Mouse (Mus musculus) Patski (cell line): ENCODE data around the gene Cald1. TPM values are rescaled to one million over a fixed set of nuclear protein-coding genes. Genes with fewer than 3 reads are reported as not detected.
A peak's percentile ranks its signal among the peaks of the same experiment; 100 is the strongest.

ENCODE experiments used
- ATAC-seq: fragments of 100-300 bp; one replicate; pipeline ENCODE4 v1.8.0; 2021
- CTCF ChIA-PET: fragments of 350-600 bp; sonication (Branson Sonifier 250); formaldehyde crosslinking; loops from one replicate; lab custom pipeline; 2022; ENCODE audit warnings: inconsistent platforms; lab: Charles Lee
- POLR2A ChIA-PET: fragments of 350-600 bp; sonication (Branson Sonifier 250); formaldehyde crosslinking; loops from one replicate; lab custom pipeline; 2022; ENCODE audit warnings: antibody characterized with exemption, inconsistent platforms; lab: Charles Lee
- DNase-seq: peaks from one replicate; pipeline ENCODE4 v3.0.0-alpha.2; 2011; ENCODE audit warnings: low read depth, low spot score
- H3K27me3 ChIP-seq: fragments of 371-371 bp; one replicate; pipeline ENCODE4 v1.5.1; 2021
- CTCF ChIP-seq: fragments of 100-300 bp; IDR thresholded peaks from one replicate; pipeline ENCODE4 v1.5.1; 2021
- in situ Hi-C: fragments of 300-500 bp; cut with MboI; formaldehyde crosslinking; loops from 3 replicates; pipeline ENCODE4 v1.11.1; 2018; ENCODE audit warnings: low pct_unique_long_range_greater_than_20kb, mixed read lengths
- polyA plus RNA-seq: library from polyadenylated mRNA; unstranded; gene quantifications from one replicate; pipeline ENCODE4 v1.2.3, GENCODE M21; 2021

Cald1 gene
- polyA plus RNA-seq, 1 experiment from 2014 or later, result 800 TPM

DNA sequence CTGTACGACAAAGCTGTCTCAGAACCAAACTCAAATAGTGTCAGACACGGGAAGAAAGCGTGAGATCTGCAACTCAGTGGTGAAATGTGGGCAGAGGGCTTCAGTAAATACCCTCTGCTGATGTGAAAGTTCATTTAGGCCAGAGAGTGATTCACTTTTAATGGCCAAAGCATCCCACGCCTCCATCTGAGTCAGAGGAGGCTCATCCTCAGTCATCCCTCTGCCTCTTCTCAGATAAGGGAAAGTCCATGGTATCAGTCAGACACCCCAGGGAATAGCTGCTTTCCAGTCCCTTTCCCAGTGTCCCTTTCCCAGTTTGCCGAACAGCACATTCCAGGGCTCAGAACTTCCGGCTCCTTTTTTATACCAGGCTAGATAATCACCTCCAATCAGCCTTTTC, 151.2 kb downstream of the Cald1 start:
- CTCF ChIA-PET, result interaction anchor here (3.0 kb wide), 1 partner anchor 11 kb away, joined by 8 read pairs; no protein-coding TSS in a partner anchor
- DNase-seq (peak; percentile 33), ATAC-seq (no peak)
- POLR2A ChIA-PET, result interaction anchor here (0.8 kb wide), 1 partner anchor 127 kb away, joined by 3 read pairs; no protein-coding TSS in a partner anchor
- no peak for TF ChIP-seq CTCF
- in situ Hi-C loops, result no loop called here
- no peaks in the 10 kb centered on the region for H3K27me3 ChIP-seq

DNA sequence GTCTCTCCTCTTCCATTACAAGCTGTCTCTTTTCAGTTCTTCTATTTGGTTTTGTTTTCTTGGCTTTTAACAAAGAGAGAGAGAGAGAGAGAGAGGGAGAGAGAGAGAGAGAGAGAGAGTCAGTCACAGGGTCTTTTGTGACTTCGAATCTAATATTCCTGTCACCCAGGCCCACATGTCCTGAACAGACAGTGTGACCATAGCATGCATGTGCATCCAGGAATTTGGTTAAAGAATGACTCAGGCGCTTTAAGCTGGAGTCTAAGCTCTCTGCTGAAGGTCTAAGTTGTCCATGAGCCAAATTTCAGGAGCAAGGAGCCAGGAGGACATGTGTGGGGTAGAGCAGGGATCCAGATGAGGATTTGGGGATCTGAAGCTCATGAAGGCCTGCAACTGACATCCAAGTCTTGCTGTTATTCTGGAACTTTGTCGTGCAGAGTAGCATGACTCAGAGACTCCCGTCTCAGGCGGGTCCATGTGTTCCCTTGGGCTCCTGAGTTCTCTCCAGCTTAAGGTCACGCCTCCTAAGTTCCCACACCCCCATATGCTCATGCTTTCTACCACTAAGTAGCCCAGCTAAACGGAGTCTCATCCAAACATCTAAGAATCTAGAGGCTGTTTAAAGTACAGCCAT, 152.3 kb downstream of the Cald1 start:
- in situ Hi-C loops, result loop anchor here (5.0 to 25.0 kb wide), 3 partner anchors 43 to 438 kb away; partner anchors contain the start of gene Akr1b3
- H3K27me3 ChIP-seq, result no peaks in the 10 kb centered on the region
- ATAC-seq (no peak), DNase-seq (no peak)
- POLR2A ChIA-PET, result interaction anchor here (0.6 to 0.7 kb wide), 2 partner anchors 109 to 154 kb away, joined by 3 to 4 read pairs; no protein-coding TSS in a partner anchor
- CTCF ChIA-PET, result interaction anchor here (1.3 to 3.0 kb wide), 2 partner anchors 9 to 234 kb away, joined by 3 to 8 read pairs; no protein-coding TSS in a partner anchor
- no peak for TF ChIP-seq CTCF

DNA sequence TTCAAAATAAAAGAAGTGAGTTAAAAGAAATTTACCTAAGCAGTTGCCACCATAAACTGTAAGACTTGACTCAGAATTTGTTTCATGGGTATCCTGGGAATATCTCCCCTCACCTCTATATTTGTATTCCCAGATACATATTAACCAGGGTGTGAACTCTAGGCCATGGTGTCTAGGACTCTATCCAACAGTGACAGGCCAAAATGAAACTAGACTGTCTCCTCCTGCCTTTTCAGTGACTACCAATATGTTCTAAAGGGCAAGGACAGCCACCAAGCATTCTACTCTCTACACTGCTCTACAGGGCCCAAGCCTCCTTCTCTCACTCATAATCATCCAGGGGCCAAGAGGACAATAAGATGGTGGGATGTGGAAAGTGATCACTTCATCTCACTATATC, 153.3 kb downstream of the Cald1 start:
- in situ Hi-C loops, result loop anchor here (5.0 to 25.0 kb wide), 3 partner anchors 44 to 439 kb away; partner anchors contain the start of gene Akr1b3
- ChIA-PET POLR2A (no interaction called here), CTCF (no interaction called here)
- ATAC-seq, result no peak
- no peak for TF ChIP-seq CTCF
- no peaks in the 10 kb centered on the region for H3K27me3 ChIP-seq
- no peak for DNase-seq

DNA sequence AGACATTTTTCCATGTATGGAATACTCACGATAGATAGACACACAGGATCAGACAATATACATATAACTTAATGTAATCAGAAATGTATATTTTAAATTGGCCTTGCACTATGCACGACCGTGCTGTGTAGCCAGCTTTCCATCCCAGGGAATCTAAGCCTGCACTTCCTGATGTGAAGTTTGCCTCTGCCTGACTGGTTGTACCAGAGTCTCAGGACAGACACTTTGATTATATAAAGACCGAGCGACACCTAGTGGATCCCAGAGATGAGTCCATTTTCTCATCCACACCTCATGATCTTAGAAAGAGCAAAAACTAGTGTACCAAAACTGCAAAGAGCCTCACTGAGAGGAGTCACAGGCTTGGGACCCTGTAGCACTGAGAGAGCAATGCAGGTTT, 156.1 kb downstream of the Cald1 start:
- peak; percentile 75 for TF ChIP-seq CTCF
- H3K27me3 ChIP-seq, result no peaks in the 10 kb centered on the region
- no peak for DNase-seq
- ChIA-PET CTCF (interaction anchor here (1.2 to 3.4 kb wide), 8 partner anchors 15 to 245 kb away, joined by 3 to 17 read pairs (median 4); no protein-coding TSS in a partner anchor), POLR2A (interaction anchor here (0.9 to 1.3 kb wide), 2 partner anchors 53 to 238 kb away, joined by 3 to 4 read pairs; no protein-coding TSS in a partner anchor)
- in situ Hi-C loops, result loop anchor here (5.0 to 25.0 kb wide), 3 partner anchors 47 to 442 kb away; partner anchors contain the start of gene Akr1b3
- peak; percentile 62 for ATAC-seq

DNA sequence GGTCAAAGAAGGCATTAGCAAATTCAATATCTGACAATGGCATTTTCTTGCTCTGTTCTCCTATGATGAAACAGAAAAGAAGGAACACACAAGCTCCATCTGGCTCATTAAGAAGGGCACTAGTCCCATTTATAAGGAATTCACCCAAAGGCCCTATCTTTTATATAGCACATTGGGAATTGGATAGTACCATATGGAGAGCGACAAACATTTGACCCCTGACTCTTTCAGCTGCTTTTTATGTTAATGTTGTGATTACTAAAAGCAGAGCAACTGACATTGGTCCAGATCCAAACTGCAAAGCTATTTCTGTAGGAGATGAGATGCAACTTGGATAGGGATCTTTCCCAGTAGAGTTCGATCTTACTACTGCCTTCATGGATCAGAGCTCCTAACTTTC, 160.0 kb downstream of the Cald1 start:
- ATAC-seq (no peak), DNase-seq (no peak)
- H3K27me3 ChIP-seq, result no peaks in the 10 kb centered on the region
- ChIA-PET CTCF (interaction anchor here (1.2 to 3.1 kb wide), 4 partner anchors 10 to 247 kb away, joined by 3 to 14 read pairs (median 4); no protein-coding TSS in a partner anchor), POLR2A (interaction anchor here (0.7 kb wide), 1 partner anchor 154 kb away, joined by 3 read pairs; no protein-coding TSS in a partner anchor)
- no peak for TF ChIP-seq CTCF
- in situ Hi-C loops, result loop anchor here (5.0 to 25.0 kb wide), 2 partner anchors 246 to 446 kb away; partner anchors contain the start of gene Akr1b3

DNA sequence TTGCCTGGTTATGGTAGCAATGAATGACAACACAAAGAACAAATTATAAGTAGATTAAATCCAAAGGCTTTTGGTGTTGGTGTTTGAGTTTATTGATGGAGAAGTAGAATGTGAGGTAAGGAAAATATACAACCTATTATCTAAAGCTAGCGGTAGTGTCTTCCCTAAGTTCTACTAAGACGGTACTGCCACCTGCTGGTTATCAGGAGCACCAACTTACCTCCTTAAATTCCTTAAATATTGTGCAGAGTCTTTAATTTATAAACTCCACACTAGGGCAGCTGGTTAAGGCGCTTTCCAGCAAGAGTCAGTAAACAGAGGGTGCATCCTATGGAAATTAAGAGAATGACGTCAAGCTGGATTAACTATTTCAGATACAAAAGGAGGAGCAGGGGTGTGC, 161.7 kb downstream of the Cald1 start:
- POLR2A ChIA-PET, result interaction anchor here (1.0 kb wide), 1 partner anchor 12 kb away, joined by 3 read pairs; no protein-coding TSS in a partner anchor
- peak; percentile 70 for TF ChIP-seq CTCF
- ATAC-seq, result no peak
- CTCF ChIA-PET, result interaction anchor here (1.1 to 3.1 kb wide), 6 partner anchors 9 to 249 kb away, joined by 3 to 14 read pairs (median 6); no protein-coding TSS in a partner anchor
- in situ Hi-C loops, result loop anchor here (25.0 kb wide), 1 partner anchor 448 kb away; the partner anchor contains the start of gene Akr1b3
- no peak for DNase-seq
- H3K27me3 ChIP-seq, result no peaks in the 10 kb centered on the region

DNA sequence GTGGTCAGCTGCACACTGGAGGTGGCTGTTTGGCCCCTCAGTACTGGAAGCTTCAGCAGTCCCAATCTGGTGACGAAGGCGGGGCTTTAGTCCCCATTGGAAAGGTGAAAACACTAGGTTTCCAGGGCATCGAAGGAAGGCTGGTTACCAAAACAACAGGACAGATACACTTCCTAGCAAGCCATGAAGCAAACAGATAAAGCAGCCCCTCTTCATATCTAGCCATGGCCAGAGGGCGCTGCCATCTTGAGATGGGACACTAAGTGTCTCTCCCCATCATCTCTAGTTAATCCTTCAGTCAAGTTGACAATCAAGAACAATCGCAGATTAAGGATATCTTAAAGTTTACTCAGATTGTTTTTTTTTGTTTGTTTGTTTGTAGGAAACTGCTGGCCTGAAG, 167.4 kb downstream of the Cald1 start:
- TF ChIP-seq CTCF, result no peak
- CTCF ChIA-PET, result no interaction called here
- in situ Hi-C loops, result loop anchor here (25.0 kb wide), 1 partner anchor 453 kb away; the partner anchor contains the start of gene Akr1b3
- POLR2A ChIA-PET, result no interaction called here
- no peak for ATAC-seq
- no peaks in the 10 kb centered on the region for H3K27me3 ChIP-seq
- DNase-seq, result no peak

DNA sequence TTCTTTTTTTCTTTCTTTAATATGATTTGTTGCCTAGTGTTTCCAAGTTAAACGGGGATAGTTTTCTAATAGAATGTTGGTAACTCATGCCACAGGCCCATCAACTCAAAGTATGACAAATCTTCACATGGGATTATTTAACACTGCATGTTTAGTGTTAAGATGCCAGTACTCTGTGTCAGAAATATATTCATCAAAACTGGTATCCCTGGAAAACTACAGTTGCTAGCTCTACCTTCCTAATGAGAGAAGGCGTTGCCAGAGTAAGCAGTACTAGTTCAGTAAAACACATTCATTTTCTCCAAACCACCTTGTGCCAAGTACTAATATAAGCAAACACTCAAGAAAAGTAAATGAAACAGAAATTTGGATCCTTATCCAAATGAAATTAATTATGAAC, 171.7 kb downstream of the Cald1 start:
- in situ Hi-C loops, result loop anchor here (5.0 to 25.0 kb wide), 2 partner anchors 147 to 458 kb away; partner anchors contain the start of gene Akr1b3
- ATAC-seq (no peak), DNase-seq (no peak)
- CTCF ChIA-PET, result no interaction called here
- TF ChIP-seq CTCF, result no peak
- POLR2A ChIA-PET, result no interaction called here
- H3K27me3 ChIP-seq, result no peaks in the 10 kb centered on the region

DNA sequence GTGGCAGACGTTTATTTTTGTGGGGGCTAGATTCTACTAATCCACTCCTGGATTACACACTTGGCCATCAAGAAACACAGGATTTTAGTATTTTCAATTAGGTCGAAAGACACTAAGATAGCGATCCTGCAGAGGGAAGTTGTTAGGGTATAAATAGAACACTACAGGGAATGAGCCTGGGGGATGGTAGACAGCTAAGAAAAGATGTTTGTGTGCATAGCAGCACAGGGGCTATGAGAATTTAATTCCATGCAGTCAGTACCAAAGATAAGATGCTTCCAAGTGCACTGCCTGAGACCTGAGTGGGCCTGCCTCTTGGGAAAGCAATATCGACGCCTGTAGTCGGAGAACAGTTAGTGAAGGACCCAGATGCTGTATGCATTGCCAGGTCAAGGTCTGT, 172.2 kb downstream of the Cald1 start:
- ChIA-PET CTCF (no interaction called here), POLR2A (no interaction called here)
- no peak for ATAC-seq
- no peak for TF ChIP-seq CTCF
- no peak for DNase-seq
- in situ Hi-C loops, result loop anchor here (5.0 to 25.0 kb wide), 2 partner anchors 147 to 458 kb away; partner anchors contain the start of gene Akr1b3
- H3K27me3 ChIP-seq, result no peaks in the 10 kb centered on the region

DNA sequence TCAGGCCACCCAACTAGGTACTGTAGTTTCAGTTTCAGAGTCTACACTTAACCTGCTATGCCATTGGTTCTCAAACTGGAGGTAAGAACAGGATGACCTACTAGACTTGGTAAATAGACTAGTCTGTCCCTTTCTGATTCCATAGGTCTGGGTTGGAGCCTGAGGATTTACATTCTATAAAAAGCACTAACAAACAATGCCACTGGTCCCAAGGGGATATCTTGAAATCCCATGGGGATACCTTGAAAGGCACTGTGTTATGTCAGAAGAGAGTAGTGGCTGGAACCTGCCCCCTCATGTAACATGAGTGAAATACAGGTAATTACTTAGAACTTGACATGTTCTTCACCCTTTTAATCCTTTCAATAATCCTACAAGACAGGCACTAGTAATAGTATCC, 178.1 kb downstream of the Cald1 start:
- ChIA-PET CTCF (no interaction called here), POLR2A (no interaction called here)
- no peaks in the 10 kb centered on the region for H3K27me3 ChIP-seq
- no peak for DNase-seq
- ATAC-seq, result no peak
- in situ Hi-C loops, result loop anchor here (5.0 kb wide), 1 partner anchor 101 kb away; the partner anchor contains the start of gene Cyren
- TF ChIP-seq CTCF, result no peak
